Mouse (Mus musculus): ENCODE measurements around the gene Bcl2l1. TPM values are rescaled to one million over a fixed set of nuclear protein-coding genes. Genes with fewer than 3 reads are reported as not detected.

Gene Bcl2l1
- 8.1 TPM for polyA plus RNA-seq (2014; fragmentation: Illumina TruSeq; extraction: RNeasy Lipid Tissue Mini Kit (QIAGEN cat#74804); ENCODE audit: low replicate concordance)

GRCm38 (mm10) chr2:152831019-152831878 lies at the start of gene Bcl2l1:
Bcl2l1 (minus strand) TSS chr2:152831728.

GRCm38 (mm10) chr2:152847815-152848302 lies 16.3 kb upstream of the Bcl2l1 start, which contains the start of gene Tpx2:
Tpx2 (plus strand) TSS chr2:152847964.

GRCm38 (mm10) chr2:152753944-152754711 lies 77.4 kb downstream of the Bcl2l1 start, which contains the start of gene Cox4i2:
Cox4i2 (plus strand) TSS chr2:152754173.

DNA sequence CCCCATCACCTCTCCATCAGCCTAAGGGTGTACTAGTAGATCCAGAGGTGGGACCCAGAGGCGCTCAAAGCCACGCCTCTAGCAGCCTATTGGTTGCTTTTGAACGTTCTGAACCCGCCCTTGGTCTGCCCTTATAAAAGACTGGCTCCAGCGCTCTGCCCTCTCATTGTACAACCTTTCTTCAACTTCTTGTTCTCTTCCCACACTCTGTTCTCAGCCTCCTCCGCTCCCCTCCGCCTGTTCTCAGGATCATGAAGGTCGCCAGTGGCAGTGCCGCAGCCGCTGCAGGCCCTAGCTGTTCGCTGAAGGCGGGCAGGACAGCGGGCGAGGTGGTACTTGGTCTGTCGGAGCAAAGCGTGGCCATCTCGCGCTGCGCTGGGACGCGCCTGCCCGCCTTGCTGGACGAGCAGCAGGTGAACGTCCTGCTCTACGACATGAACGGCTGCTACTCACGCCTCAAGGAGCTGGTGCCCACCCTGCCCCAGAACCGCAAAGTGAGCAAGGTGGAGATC lies 95.4 kb downstream of the Bcl2l1 start, which contains the start of gene Id1:
Gene Id1 (plus strand): TSS at position 162 of the 512 bp plus-strand sequence.

Other genes with a start within 250 kb of the Bcl2l1 start
- not detected for gene Defb45, start 232.3 kb downstream of the Bcl2l1 start, polyA plus RNA-seq (2014; fragmentation: Illumina TruSeq; extraction: RNeasy Lipid Tissue Mini Kit (QIAGEN cat#74804); ENCODE audit: low replicate concordance)
- gene Defb36, start 227.4 kb downstream of the Bcl2l1 start, polyA plus RNA-seq (2014; fragmentation: Illumina TruSeq; extraction: RNeasy Lipid Tissue Mini Kit (QIAGEN cat#74804); ENCODE audit: low replicate concordance): not detected
- gene Defb25, start 208.7 kb downstream of the Bcl2l1 start, polyA plus RNA-seq (2014; fragmentation: Illumina TruSeq; extraction: RNeasy Lipid Tissue Mini Kit (QIAGEN cat#74804); ENCODE audit: low replicate concordance): not detected
- 0.26 TPM for gene Rem1, start 204.8 kb downstream of the Bcl2l1 start, polyA plus RNA-seq (2014; fragmentation: Illumina TruSeq; extraction: RNeasy Lipid Tissue Mini Kit (QIAGEN cat#74804); ENCODE audit: low replicate concordance)
- gene H13, start 162.3 kb downstream of the Bcl2l1 start, polyA plus RNA-seq (2014; fragmentation: Illumina TruSeq; extraction: RNeasy Lipid Tissue Mini Kit (QIAGEN cat#74804); ENCODE audit: low replicate concordance): 11.7 TPM
- 15.6 TPM for gene Mcts2, start 144.7 kb downstream of the Bcl2l1 start, polyA plus RNA-seq (2014; fragmentation: Illumina TruSeq; extraction: RNeasy Lipid Tissue Mini Kit (QIAGEN cat#74804); ENCODE audit: low replicate concordance)
- 52.8 TPM for gene Id1, start 95.5 kb downstream of the Bcl2l1 start, polyA plus RNA-seq (2014; fragmentation: Illumina TruSeq; extraction: RNeasy Lipid Tissue Mini Kit (QIAGEN cat#74804); ENCODE audit: low replicate concordance)
- gene Cox4i2, start 77.6 kb downstream of the Bcl2l1 start, polyA plus RNA-seq (2014; fragmentation: Illumina TruSeq; extraction: RNeasy Lipid Tissue Mini Kit (QIAGEN cat#74804); ENCODE audit: low replicate concordance): not detected
- 13.3 TPM for gene Tpx2, start 16.2 kb upstream of the Bcl2l1 start, polyA plus RNA-seq (2014; fragmentation: Illumina TruSeq; extraction: RNeasy Lipid Tissue Mini Kit (QIAGEN cat#74804); ENCODE audit: low replicate concordance)
- not detected for gene Mylk2, start 79.6 kb upstream of the Bcl2l1 start, polyA plus RNA-seq (2014; fragmentation: Illumina TruSeq; extraction: RNeasy Lipid Tissue Mini Kit (QIAGEN cat#74804); ENCODE audit: low replicate concordance)
- not detected for gene Foxs1, start 101.5 kb upstream of the Bcl2l1 start, polyA plus RNA-seq (2014; fragmentation: Illumina TruSeq; extraction: RNeasy Lipid Tissue Mini Kit (QIAGEN cat#74804); ENCODE audit: low replicate concordance)
- not detected for gene Dusp15, start 120.0 kb upstream of the Bcl2l1 start, polyA plus RNA-seq (2014; fragmentation: Illumina TruSeq; extraction: RNeasy Lipid Tissue Mini Kit (QIAGEN cat#74804); ENCODE audit: low replicate concordance)
- gene Ttll9, start 130.8 kb upstream of the Bcl2l1 start, polyA plus RNA-seq (2014; fragmentation: Illumina TruSeq; extraction: RNeasy Lipid Tissue Mini Kit (QIAGEN cat#74804); ENCODE audit: low replicate concordance): not detected
- 18.2 TPM for gene Pdrg1, start 183.7 kb upstream of the Bcl2l1 start, polyA plus RNA-seq (2014; fragmentation: Illumina TruSeq; extraction: RNeasy Lipid Tissue Mini Kit (QIAGEN cat#74804); ENCODE audit: low replicate concordance)
- gene Xkr7, start 200.1 kb upstream of the Bcl2l1 start, polyA plus RNA-seq (2014; fragmentation: Illumina TruSeq; extraction: RNeasy Lipid Tissue Mini Kit (QIAGEN cat#74804); ENCODE audit: low replicate concordance): not detected
- gene Ccm2l, start 234.2 kb upstream of the Bcl2l1 start, polyA plus RNA-seq (2014; fragmentation: Illumina TruSeq; extraction: RNeasy Lipid Tissue Mini Kit (QIAGEN cat#74804); ENCODE audit: low replicate concordance): 0.52 TPM